Mouse (Mus musculus) gastrocnemius, postnatal 25 days (tissue): ENCODE results near the gene Rxfp4. TPM values are rescaled to one million over a fixed set of nuclear protein-coding genes. Genes with fewer than 3 reads are reported as not detected.

ENCODE experiments used
- DNase-seq: peaks from one replicate; pipeline ENCODE4 v3.0.0; 2022
- total RNA-seq, 2 experiments: library from RNA; stranded (reverse); gene quantifications; 1 replicate in 1 of 2; 2 replicates in 1 of 2; pipeline ENCODE4 v1.2.3; 2021

The Rxfp4 gene
- total RNA-seq, 2 experiments from 2014 or later: not detected

DNA sequence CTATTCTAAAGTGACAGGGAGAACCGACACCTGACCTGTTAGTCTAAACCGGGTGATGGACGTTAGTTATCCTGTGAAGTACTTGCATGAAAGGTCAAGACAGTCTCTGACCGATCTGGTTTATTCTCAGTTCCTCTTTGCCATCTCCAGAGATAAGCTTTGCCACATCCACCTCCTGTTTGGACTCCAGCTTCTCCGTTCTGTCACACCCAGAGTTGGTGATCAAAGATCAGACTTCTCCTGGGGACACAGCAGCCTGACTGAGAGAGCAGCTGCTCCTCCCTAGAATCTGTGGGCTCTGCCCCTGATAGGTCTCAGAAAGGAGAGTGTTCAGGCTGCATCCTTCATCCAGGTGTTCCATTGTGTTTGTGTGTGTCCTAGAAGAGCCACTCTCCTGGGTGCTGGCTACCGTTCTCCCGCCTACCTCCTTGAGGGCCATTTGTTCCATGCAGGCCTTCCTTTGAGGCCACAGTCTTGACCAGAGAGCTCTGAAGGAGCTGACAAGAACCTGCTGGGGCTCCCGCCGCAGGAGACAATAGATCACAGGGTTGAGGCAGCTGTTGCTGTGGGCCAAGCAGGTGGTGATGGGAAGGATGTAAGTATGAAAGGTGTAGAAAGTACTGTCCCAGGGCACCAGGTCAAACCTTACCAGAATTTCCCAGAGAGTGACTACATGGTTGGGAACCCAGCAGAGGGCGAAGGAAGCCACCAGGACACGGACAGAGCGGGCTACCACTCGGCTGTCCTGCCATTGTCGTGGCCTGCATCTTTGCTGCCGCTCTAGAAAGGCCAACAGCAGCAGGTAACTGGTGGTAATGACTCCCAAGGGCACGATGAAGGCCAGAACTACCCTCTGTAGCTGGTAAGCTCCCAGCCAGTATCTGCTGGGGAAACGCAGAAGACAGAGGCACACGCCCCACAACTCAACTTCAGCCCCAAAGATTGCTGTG lies 998 bp downstream of the Rxfp4 start:
- no peak for DNase-seq

DNA sequence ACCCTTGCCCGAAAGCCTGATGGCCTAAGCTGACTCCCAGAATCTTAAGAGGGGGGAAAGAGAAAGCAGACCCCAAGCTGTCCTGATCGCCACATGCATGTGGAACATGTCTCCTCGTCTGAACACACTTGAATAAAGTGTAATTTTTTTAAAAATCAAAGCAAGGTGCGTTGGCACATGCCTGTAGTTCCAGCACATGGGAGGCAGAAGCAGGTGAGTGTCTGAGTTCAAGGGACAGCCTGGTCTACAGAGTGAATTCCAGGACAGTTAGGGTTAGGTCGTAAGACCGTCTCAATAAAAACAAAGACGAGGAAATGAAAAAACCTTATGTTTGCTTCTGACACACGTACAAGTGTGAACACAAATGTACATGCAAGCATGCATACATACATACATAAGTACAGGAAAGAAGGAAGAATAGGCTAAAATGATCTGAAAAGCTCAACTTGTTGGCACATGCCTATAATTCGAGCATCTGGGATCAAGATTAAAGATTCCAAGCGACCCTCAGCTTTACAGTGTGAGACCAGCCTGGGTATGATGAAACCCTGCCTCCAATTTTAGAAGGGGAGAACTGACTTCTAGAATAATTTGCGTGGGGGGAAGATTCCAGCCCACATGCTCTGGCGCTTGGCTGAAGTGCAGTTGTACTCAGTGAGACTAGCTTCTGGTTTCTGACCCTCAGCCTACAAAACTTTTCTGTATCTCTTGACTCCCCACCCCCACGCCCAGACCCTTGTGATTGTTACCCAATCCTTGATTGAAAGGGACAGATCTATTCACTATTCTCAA lies 2.0 kb downstream of the Rxfp4 start:
- no peak for DNase-seq

DNA sequence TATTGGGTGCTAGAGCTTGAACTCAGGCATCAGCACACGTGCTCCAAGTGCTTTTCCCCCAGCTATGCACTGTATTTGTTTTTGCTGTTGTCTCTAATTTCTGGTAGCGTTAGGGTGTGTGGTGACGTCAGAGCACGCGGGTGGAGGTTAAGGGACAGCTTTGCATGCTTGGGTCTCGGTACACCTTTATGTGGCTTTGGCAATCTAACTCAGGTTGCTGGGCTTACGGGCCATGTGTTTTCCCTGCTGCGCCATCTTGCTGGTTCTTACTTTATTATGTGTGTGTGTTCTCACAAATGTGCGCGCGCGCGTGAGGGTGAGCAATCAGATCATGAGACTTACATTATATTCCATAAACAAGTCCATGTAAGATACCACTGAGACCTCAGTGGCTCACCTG lies 3.0 kb downstream of the Rxfp4 start:
- no peak for DNase-seq

DNA sequence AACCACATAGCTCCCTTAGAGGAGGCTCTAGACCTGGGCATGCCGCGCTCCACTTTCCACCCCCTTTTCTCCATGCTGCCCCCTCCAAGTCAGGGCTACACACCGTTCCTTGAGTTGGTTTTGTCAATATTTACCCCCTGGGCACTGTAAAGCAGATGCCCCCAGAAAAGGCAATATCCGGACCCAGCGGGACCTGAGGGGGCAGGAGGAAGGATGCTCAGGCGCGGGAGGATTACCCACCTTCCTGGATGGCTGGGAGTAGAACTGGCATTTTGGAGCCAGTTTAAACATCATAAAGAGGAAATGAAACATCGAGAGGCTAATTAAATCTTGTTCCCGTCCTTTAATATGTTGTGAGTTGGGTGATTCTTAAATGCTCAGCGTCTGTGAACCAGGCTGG lies 3.8 kb downstream of the Rxfp4 start:
- DNase-seq: no peak

DNA sequence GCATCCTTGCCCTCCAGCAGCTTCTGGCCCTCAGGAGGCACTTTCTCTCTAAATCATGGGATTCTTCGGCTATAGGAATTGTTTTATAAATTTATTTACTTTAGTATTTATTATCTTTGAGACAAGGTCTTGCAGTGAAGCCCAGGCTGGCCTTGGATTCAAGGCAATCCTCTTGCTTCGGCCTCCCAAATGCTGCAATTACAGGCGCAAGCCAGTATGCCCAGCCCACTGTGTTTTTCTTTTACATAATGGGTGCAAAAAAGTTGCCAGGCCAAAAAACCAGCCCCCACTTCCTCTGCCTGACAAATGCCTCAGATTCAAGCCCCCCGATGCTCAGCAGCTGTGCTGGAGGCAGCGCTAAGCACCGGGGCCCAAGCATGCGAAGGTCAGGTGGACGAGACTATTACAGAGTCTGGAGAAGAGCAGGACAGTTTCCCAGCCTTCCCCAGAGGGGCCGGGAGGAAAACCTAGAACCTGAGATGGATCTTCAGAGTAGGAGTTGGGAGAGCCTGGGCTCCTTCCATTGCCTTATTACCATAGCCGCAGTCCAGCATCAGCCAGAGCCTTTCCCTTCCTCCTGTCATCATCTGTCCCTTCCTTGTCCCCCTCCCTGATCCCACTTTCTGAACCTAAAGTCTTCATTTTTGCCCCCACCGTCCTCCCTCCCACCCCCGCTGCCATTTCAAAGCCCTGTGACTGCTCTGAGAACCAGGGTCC lies 4.3 kb downstream of the Rxfp4 start:
- no peak for DNase-seq

DNA sequence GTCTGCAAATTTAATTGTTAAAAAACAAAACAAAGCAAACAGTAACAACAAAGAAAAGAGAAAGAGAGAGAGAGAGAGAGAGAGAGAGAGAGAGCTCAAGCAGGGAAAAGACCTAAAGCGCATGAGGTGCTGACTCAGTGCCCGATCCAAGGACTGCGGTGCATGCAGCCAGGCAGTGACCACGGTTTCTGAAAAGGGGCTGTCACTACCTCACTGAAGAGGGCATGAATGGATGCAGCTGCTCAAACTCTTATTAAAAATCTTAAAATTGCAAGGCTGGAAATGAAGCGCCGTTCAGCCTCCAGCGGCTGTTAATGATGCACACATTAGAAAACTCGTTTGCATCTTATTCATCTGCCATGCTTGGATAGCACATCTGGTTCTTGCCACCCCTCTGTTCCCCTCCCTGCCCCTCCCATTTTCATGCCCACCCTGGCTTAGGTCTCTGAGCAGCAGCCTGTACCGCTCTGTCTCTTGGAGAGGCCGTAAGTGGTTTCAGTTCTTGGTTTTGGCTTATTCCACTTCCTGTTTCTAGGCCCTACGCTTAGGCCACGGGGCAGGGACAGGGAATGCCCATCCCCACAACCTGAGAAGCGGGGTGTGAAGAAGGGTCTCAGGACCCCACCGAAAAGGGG lies 5.0 kb downstream of the Rxfp4 start:
- no peak for DNase-seq

DNA sequence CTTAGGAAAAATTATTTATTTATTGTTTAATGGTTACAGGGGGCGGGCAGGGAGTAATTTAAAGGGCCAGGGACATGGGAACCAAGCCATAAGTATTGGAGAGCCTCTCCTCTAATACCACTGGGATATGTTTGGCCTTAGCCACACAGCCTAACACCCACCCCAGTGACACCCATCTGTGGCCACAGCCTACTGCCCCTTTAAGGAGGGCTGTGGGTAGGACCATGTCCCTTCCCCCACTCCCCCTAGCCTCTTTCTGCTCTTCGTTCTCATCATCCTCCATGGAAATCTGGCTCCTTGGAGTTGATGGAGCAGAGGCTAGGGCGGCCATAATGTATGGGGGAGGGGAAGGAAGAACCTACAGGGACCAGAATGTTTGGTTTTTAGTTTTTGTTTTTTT lies 5.9 kb downstream of the Rxfp4 start:
- no peak for DNase-seq

DNA sequence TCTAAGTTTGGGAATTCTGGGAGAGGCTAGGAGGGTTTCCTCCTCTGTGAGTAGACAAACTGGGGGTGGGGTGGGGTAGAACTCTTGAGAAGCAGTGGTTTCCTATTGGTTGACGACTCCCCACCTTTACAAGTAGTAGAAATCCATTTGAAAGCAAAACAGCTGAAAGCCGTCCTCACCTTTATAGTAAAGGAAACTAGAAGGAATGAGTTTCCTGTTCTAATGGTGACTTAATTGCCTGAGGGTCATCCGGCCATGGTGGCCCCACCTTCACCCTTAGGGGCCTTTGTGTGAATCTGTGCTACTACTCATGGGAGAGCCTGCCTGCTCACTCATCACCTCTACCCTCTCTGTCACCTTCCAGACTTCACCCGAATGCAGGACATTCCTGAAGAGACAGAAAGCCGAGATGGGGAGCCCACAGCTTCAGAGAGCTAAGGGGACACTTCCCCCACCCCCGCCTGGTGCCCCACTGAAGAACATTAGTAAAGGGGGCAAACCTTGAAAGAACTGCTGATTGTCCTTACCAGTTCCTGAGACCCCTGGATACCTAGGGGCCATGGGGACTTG lies 6.4 kb downstream of the Rxfp4 start:
- no peak for DNase-seq

DNA sequence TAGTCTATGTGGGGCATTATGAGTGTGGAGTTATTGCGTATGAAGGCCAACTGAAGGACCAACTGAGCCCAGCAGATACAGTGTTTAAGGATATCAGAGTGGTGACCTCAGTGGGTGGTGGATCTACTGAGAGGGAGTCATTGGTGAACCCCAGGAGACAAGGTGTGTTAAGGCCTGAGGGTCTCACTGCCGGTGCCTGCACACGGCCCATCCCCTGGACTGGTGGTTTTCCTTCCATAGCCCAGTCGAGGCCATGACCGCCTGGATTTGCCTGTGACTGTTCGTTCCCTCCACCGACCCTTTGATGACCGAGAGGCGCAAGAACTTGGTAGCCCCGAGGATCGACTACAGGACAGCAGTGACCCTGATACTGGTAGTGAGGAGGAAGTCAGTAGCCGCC lies 7.0 kb downstream of the Rxfp4 start:
- no peak for DNase-seq

DNA sequence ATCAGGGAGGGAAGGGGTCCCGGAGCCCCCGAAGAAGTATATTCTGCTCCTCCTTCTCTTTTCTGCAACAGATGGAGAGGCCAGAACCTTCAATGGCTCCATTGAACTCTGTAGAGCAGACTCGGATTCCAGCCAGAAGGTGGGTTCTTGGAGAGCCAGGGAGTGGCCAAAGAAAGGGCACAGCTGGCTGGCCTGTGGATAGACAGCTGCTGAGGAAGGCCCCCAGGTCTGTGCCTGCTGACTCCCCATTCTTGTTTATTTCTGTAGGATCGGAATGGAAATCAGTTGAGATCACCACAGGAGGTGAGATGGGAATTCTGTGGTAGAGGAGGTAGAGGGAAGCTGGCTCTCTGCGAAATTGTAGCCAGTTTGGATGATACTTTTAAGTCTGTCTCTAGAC lies 9.9 kb downstream of the Rxfp4 start:
- no peak for DNase-seq

DNA sequence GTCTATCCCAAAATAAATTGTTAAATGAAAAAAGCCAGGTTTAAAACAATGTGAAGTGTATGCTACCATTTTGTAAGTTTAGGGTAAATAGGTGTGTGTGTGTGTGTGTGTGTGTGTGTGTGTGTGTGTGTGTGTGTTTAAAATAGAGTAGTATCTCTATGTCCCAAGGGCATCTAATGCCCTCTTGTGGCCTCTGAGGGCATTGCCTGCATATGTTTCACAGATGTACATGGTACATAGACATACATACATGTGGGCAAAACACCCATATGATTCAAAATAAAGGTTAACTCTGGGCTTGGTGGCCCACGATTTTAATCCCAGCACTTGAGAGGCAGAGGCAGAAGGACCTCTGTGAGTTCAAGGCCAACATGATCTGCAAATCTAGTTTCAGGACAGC lies 12.3 kb downstream of the Rxfp4 start:
- DNase-seq: no peak

DNA sequence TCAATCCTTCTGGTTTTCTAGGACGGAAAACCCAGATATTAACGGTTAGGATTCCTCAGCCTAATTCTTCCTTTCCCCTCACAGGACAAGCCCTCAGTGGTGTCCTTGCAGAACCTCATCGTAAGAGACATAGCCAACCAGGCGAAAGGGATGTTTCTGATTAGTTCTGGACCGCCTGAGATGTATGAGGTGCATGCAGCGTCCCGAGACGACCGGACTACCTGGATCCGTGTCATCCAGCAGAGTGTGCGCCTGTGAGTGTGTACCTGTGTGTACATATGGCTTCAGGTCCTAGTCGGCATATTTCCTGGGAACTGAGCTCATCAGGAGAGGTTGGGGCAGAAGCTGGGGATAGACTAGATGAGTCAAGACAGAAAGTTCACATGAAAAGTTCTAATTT lies 13.7 kb downstream of the Rxfp4 start:
- no peak for DNase-seq

DNA sequence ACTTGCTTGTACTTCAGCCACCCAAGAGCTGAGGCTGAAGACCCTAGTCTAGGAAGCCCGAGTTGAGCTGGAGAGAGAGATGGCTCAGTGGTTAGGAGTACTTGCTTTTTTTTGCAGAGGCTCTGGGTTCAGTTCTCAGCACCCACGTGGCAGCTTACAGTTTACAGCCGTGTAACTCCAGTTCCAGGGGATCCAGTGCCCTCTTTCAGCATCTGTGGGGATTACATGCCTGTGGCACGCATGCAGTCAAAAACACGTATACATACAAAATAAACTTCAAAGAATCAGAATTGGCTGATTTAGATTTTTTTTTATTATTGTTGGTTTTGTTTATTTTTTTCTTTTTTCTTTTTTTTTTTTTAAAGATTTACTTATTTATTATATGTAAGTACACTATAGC lies 15.8 kb downstream of the Rxfp4 start:
- DNase-seq: no peak

DNA sequence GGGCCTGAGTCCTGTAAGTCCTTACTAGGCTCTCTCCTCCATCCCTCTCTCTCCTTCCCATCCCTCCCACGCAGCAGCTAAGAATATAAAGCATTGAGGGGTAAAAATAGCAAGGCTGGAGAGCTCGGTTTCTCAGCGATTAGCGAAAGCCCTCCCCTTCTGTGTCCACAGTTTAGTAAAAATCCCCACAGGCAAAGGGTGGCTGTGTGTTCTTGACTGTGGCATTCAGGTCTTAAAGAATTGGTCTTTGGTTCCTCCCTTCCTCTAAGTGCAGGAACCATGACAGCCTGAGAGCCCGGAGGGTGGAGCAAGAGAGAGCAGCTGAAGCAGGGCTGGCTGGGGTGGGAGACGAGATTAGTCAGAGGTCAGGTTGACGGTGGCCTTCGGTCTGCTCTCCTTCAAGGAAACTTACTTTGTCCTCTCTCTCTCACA lies 16.4 kb downstream of the Rxfp4 start:
- DNase-seq: no peak

DNA sequence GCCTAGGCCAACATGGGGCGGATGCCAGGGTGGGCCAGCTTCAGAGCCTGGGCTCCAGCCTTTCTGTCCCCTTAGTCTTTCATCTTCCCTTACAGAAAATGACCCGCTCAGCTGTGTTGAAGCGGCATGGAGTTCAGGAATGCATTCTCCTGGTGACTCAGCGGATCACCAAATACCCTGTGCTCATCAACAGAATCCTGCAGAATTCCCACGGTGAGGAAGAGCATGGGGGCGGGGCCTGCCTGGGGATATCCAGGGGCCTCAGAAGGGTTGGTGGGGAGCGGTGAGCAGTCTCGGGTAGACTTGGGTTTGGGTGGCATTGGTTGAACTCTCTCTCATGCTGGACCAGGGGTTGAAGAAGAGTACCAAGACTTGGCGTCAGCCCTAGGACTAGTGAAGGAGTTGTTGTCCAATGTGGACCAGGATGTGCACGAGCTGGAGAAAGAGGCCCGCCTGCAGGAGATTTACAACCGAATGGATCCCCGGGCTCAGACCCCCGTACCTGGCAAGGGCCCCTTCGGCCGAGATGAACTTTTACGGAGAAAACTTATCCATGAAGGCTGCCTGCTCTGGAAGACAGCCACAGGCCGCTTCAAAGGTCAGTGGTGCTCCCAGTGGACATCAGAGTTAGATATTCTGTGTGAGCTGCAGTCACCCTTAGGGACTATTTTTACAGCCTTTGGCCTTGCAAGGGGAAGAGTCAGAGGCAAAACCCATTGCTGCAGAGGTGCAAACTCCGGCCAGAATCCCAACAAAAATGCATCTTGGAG lies 17.3 kb downstream of the Rxfp4 start:
- DNase-seq: no peak

DNA sequence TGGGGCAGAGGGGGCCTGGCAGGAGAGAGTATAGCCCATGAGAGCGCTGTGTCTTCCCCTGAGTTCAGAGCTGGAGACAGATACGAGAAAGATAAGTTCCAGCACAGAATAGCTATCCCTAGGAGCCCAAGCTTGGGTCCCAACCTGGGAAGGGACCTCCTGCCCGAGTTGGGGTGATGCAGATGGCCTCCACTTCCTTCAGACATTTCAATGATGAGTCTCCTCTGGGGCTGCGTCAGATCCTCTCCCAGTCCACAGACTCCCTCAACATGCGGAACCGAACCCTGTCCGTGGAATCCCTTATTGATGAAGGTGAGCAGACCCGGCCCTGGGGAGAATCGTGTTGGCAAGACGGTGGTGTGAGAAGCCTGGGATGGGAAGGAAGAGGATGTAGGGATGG lies 19.9 kb downstream of the Rxfp4 start:
- no peak for DNase-seq

DNA sequence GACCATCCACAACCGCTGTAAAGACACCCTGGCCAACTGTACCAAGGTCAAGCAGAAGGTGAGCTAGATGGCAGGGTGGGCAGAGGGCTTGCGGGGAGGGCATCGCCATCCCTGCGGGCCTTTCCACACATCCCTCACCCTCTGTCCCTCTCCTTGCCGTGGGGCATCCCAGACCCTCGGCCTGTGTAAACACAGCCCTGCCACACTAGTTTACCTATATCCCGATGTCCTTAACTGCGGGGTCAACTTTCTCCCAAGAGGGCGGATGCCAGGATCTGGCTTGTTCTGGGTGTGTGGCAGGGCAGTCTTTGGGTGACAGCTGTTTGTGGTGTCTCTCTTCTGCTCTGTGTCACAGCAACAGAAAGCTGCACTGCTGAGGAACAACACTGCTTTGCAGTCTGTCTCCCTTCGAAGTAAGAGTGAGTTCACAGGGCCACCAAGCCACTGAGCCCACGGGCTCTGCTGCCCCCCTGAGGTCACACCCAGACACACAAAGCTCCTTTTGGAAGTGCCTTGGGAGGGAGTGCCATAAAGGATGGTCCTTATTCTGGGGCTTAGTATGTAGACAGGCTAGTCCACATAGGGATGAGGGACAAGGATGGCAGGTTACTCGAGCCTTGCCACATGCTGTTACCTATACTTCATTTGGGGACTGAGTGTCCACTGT lies 20.9 kb downstream of the Rxfp4 start:
- DNase-seq: no peak

DNA sequence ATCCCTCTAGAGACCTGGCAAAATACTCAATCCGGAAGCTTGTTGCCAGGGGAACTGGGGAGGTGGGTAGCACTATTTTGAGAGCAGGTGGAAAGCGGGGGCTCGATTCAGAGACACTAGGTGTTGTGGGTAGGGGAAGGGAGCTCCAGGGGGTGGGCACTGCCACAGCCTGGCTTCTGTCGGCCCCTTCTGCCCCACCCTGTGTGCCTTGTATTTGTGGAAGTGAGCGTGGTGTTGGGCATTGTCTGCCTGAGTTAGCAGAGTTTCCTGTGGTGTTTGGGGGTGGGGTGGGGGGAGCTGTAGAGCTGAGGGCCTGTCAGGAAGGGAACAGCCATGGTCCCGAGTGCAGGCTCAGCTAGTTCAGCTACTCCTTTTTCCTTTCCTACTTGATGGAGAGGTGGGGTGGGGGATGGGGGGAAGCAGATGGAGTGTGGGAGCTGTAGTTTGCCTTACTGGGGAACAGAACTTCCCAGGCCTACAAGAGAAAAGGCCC lies 22.0 kb downstream of the Rxfp4 start:
- DNase-seq: no peak

DNA sequence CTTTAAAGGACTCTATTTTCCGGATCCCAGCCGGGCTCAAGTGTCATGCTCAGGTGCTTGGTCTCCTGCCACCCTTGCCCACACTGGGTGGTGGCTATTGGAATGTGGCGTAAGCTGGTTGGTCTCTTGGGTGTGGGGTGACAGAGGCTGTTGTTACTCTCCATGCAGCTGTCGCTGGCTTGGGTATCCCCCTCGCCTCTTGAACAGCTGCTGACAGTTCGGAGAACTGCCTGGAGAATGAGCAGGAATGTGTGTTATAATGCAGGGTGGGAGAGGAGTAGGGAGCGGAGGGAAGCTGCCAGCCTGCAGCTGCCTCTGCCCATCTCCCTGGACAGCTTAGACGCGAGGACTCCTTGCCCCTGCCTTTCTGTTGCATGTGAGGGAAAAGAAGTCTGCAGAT lies 22.9 kb downstream of the Rxfp4 start:
- no peak for DNase-seq

DNA sequence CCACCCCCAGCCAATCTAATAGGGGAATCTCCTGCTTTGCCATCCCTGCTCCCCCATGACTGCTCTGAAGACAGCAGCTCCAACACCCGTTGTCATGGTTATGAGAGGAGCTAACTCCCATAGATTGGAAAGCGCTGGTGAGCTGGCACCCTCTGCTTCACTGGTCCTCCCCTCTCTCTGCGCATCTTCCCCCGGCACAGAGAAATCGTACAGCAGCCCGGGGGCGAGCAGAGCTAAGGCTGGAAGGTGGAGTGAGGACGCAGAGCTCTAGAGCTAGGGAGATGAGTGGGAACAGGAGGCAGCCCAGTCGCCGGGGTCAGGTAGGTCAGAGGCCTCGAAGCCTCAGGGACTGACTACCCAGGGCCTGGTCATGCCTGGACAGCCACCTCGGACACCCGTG lies 23.7 kb downstream of the Rxfp4 start:
- DNase-seq: no peak
